Mouse (Mus musculus): Measurements from ENCODE around the gene Toporsl. TPM values are rescaled to one million over a fixed set of nuclear protein-coding genes. Genes with fewer than 3 reads are reported as not detected.

The Toporsl gene
- polyA plus RNA-seq (2012; fragmentation: generic; extraction: Trizol) = not detected

GRCm38 (mm10) chr4:52595927-52596326 is at the start of gene Toporsl:
Gene Toporsl, plus strand, starts transcription at chr4:52596274.

Other genes starting within 250 kb of the Toporsl start
- 1 to 10 TPM; 2.0 to 4.4 TPM for gene Smc2, start 157.0 kb upstream of the Toporsl start, polyA plus RNA-seq (2012; fragmentation: generic; extraction: Trizol)
- 1 to 10 TPM; 1.5 to 2.9 TPM for gene Vma21-ps, start 99.0 kb upstream of the Toporsl start, polyA plus RNA-seq (2012; fragmentation: generic; extraction: Trizol)
- not detected for gene Olfr275, start 218.3 kb downstream of the Toporsl start, polyA plus RNA-seq (2012; fragmentation: generic; extraction: Trizol)